Mouse (Mus musculus) C2C12 (cell line): ENCODE measurements around the gene Dnajc12. TPM values are rescaled to one million over a fixed set of nuclear protein-coding genes. Genes with fewer than 3 reads are reported as not detected.

Experiments used
- H3K27me3 ChIP-seq: one replicate; pipeline ENCODE4 v1.6.1; 2011; ENCODE audit not compliant: control insufficient read depth, insufficient read depth, insufficient read length
- H3K36me3 ChIP-seq: one replicate; pipeline ENCODE4 v1.6.1; 2011; ENCODE audit not compliant: control insufficient read depth, insufficient read depth
- H3K4me3 ChIP-seq: one replicate; pipeline ENCODE4 v1.5.1; 2011; ENCODE audit warnings: mild to moderate bottlenecking, control low read depth; ENCODE audit not compliant: poor library complexity, insufficient read depth, severe bottlenecking
- H3K79me2 ChIP-seq: one replicate; pipeline ENCODE4 v1.6.1; 2011; ENCODE audit not compliant: control insufficient read depth, insufficient read depth
- H3K79me3 ChIP-seq: one replicate; pipeline ENCODE4 v1.6.1; 2011; ENCODE audit warnings: low read depth, control low read depth
- H3ac ChIP-seq: one replicate; pipeline ENCODE3; 2011; ENCODE audit warnings: low read depth; ENCODE audit not compliant: control insufficient read depth, insufficient read length
- CEBPB ChIP-seq: IDR thresholded peaks from one replicate; pipeline ENCODE4 v1.6.1; 2011; ENCODE audit warnings: low read depth, mild to moderate bottlenecking, control low read depth, moderate library complexity
- CTCF ChIP-seq: IDR thresholded peaks from one replicate; pipeline ENCODE4 v1.5.1; 2011; ENCODE audit not compliant: control insufficient read depth, insufficient read depth, insufficient read length
- FOSL1 ChIP-seq: IDR thresholded peaks from one replicate; pipeline ENCODE4 v1.8.0; 2011; ENCODE audit warnings: mild to moderate bottlenecking, low read length; ENCODE audit not compliant: poor library complexity, insufficient read depth, severe bottlenecking
- MAX ChIP-seq: IDR thresholded peaks from one replicate; pipeline ENCODE4 v1.6.1; 2011; ENCODE audit warnings: mild to moderate bottlenecking, control low read depth
- MYOD1 ChIP-seq: IDR thresholded peaks from one replicate; pipeline ENCODE4 v1.6.1; 2011; ENCODE audit warnings: low read depth; ENCODE audit not compliant: control insufficient read depth, insufficient read length
- MYOG ChIP-seq: IDR thresholded peaks from one replicate; pipeline ENCODE4 v1.6.1; 2011; ENCODE audit not compliant: control insufficient read depth, insufficient read length; ENCODE audit errors: extremely low read depth
- USF1 ChIP-seq: IDR thresholded peaks from one replicate; pipeline ENCODE4 v1.6.1; 2011; ENCODE audit warnings: low read depth, mild to moderate bottlenecking, control low read depth, moderate library complexity
- polyA plus RNA-seq: library from polyadenylated mRNA; unstranded; fragments of >200 nt; fragmentation: generic; extraction: Trizol; gene quantifications from one replicate; pipeline ENCODE4 v1.2.1, GENCODE M21; 2012; ENCODE audit warnings: missing spikeins

Gene Dnajc12
- polyA plus RNA-seq, 1 experiment: 2.8 TPM

- H3K4me3 ChIP-seq: no peak overlapping the region
- H3K27me3 ChIP-seq: no peaks in the 10 kb centered on the region
- no peaks in the 10 kb centered on the region for H3K79me3 ChIP-seq
- TF ChIP-seq MYOG: no peak
- no peak for TF ChIP-seq FOSL1
- TF ChIP-seq MAX: no peak
- no peak for TF ChIP-seq CEBPB
- TF ChIP-seq CTCF: no peak
- TF ChIP-seq USF1: no peak
- no peak for TF ChIP-seq MYOD1
- no peaks in the 10 kb centered on the region for H3K79me2 ChIP-seq
- no peaks in the 10 kb centered on the region for H3K36me3 ChIP-seq
- no peak overlapping the region for H3ac ChIP-seq
Observed at GRCm38 (mm10) chr10:63423591-63424474, 41.6 kb downstream of the Dnajc12 start.

DNA sequence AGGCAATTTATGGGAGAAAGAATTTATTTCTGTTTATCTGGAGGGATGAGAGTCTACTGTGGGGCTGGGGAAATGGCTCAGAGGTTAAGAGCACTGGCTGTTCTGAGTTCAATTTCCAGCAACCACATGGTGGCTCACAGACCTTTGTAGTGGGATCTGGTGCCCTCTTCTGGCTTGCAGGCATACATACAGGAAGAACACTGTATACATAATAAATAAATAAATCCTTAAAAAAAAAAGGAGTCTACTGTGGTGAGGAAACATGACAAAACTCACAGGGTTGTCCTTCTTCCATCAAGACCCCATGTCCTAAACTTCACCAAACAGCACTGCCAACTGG is 42.2 kb downstream of the Dnajc12 start:
- Histone ChIP-seq H3ac (no peak overlapping the region), H3K27me3 (no peaks in the 10 kb centered on the region), H3K4me3 (no peak overlapping the region), H3K79me2 (no peaks in the 10 kb centered on the region), H3K79me3 (no peaks in the 10 kb centered on the region), H3K36me3 (no peaks in the 10 kb centered on the region)
- no peak for TF ChIP-seq USF1
- TF ChIP-seq MAX: no peak
- no peak for TF ChIP-seq CEBPB
- no peak for TF ChIP-seq CTCF
- no peak for TF ChIP-seq MYOG
- no peak for TF ChIP-seq FOSL1
- TF ChIP-seq MYOD1: no peak

DNA sequence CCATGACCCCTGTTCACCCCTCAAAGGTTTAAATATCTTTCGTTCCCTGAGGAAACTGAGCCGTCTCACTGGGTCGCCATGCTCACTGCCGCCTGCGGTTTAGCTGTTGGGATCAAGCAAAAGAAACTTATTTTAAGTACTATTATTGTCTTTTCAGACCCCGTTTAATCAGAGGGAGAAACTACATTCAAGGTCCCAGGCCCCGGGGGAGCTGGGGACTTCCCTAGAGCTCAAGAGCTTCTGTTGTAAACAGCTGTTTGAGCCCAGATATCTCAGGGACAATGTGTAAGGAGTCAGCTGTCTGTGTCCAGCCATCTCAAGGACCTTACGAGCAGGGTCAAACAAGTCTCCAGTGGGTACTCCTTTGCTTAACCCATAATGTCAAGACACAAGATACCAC is 44.9 kb downstream of the Dnajc12 start:
- no peak for TF ChIP-seq MAX
- TF ChIP-seq CEBPB: no peak
- TF ChIP-seq FOSL1: no peak
- no peak for TF ChIP-seq CTCF
- no peak for TF ChIP-seq USF1
- no peak for TF ChIP-seq MYOD1
- no peak for TF ChIP-seq MYOG
- no peaks in the 10 kb centered on the region for H3K79me3 ChIP-seq
- H3K4me3 ChIP-seq: no peak overlapping the region
- H3K27me3 ChIP-seq: no peaks in the 10 kb centered on the region
- H3ac ChIP-seq: no peak overlapping the region
- no peaks in the 10 kb centered on the region for H3K36me3 ChIP-seq
- H3K79me2 ChIP-seq: no peaks in the 10 kb centered on the region

GRCm38 (mm10) chr10:63428243-63429022 is 46.2 kb downstream of the Dnajc12 start:
- Histone ChIP-seq H3K79me2 (no peaks in the 10 kb centered on the region), H3K27me3 (no peaks in the 10 kb centered on the region), H3K79me3 (no peaks in the 10 kb centered on the region), H3K36me3 (no peaks in the 10 kb centered on the region), H3K4me3 (peak overlapping the region; percentile 84), H3ac (peak overlapping the region; percentile 45)
- no peak for TF ChIP-seq USF1
- no peak for TF ChIP-seq MYOD1
- no peak for TF ChIP-seq CTCF
- no peak for TF ChIP-seq MAX
- no peak for TF ChIP-seq FOSL1
- TF ChIP-seq CEBPB: no peak
- no peak for TF ChIP-seq MYOG

DNA sequence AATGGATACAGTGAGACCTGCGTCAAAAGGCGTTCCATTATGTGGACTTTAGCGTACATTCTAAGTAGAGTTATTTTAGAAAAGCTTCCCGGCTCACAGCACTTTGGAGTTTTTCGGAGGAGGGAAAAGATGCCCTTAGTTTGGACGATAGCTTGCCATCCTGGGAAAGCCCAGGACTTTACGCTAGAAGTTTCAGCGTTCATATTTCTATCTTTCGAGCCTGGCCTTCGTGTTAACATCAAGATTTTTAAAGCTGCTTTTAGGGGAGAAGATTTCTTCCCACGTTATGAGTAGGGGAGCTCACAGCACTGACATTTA is 46.7 kb downstream of the Dnajc12 start:
- TF ChIP-seq MAX (no peak), MYOD1 (no peak), CEBPB (no peak), FOSL1 (no peak), MYOG (no peak), CTCF (no peak), USF1 (no peak)
- H3K27me3 ChIP-seq: no peaks in the 10 kb centered on the region
- peak overlapping the region; percentile 84 for H3K4me3 ChIP-seq
- no peaks in the 10 kb centered on the region for H3K79me3 ChIP-seq
- H3K36me3 ChIP-seq: no peaks in the 10 kb centered on the region
- no peaks in the 10 kb centered on the region for H3K79me2 ChIP-seq
- H3ac ChIP-seq: peak overlapping the region; percentile 45
